Mouse (Mus musculus): Measurements from ENCODE around the gene Stx5a. TPM values are rescaled to one million over a fixed set of nuclear protein-coding genes. Genes with fewer than 3 reads are reported as not detected.

Gene Stx5a
- polyA plus RNA-seq, 1 experiment from 2014 or later: 53.5 TPM

DNA sequence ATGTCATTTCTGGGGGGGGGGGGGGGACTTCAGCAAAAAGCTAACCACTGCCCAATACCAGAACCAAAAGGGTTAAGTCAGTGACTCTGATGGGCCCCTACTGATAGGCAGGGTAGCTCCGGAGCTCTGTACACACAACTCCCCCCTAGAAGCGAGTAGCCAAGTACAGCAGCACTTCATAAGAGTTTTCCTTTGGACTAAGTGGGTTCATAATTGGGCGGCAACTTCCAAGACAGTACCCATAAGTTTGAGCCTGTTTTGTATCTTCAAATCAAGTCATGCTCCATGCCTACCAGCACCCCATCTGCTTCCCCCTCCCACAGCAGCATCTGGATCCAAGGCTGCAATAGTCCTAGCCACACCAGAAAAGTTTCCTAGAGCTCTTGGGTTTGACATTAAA, 14.4 kb downstream of the Stx5a start:
- WGBS (ENCODE audit: insufficient replicate concordance): 23% methylated on average over 3 of the region's 3 CpGs
- peaks cover 38% of the 10 kb centered on the region for H3K4me1 ChIP-seq (replicated peaks)
- ATAC-seq (ENCODE audit: insufficient read depth): no peak
- no peaks in the 10 kb centered on the region for H3K9me3 ChIP-seq (replicated peaks)
- H3K4me3 ChIP-seq (replicated peaks): peak overlapping the region; percentile 80
- no peak overlapping the region for H3K9ac ChIP-seq
- H3K4me2 ChIP-seq: peak overlapping the region; percentile 81
- no peaks in the 10 kb centered on the region for H3K27me3 ChIP-seq
- H3K27ac ChIP-seq (replicated peaks): peak overlapping the region; percentile 91; the same call in 1 of the 2 replicates
- H3K36me3 ChIP-seq (replicated peaks): peaks cover 54% of the 10 kb centered on the region

DNA sequence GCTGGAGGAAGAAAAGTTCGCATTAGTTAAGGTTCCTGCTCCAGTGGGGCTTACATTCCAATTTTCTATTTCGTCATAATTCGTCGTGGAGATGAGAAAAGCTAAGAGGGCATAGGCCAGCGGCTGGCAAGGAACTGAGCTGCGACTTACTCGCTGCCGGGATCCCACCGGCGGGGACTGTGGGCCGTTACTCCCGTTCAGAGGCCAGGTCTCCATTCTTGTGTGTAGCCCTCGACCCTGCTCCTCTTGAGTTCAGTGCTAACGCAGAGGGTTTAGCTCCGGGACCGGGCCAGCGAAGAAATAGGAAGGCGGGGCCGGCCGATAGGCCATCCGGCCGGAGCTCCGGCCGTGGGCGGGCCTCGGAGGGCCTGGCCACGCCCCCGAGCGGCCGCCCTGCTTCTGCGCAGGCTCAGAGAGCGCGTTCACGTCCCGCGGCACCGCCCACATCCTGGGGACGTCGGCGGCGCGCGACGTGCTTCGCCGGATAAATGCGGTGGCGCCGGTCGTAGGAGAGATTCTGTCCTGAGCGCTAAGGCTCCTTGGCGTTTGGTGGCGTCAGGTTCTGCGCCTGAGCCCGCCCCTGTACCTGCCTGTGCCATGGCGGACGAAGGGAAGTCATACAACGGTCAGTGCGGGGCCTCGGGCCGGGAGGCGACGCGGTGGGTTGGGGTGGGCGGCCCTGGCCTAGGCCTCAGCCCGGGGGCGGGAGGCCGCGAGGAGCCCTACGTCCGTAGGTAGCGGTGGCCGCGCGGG, 15.6 kb downstream of the Stx5a start, which contains the start of gene Nxf1:
Gene Nxf1, plus strand, starts transcription at position 439 of the 753 bp plus-strand sequence.
- peak within 1 kb of the TSS; percentile 81 for H3K4me2 ChIP-seq
- H3K4me3 ChIP-seq (replicated peaks): peak within 1 kb of the TSS; percentile 80
- peaks cover 38% of the 10 kb centered on the region for H3K4me1 ChIP-seq (replicated peaks)
- peaks cover 51% of the 10 kb centered on the region for H3K36me3 ChIP-seq (replicated peaks)
- under 1% methylated on average over 75 of the region's 75 CpGs for WGBS (ENCODE audit: insufficient replicate concordance)
- peak; percentile 92 for ATAC-seq (ENCODE audit: insufficient read depth)
- H3K27ac ChIP-seq (replicated peaks): peak within 1 kb of the TSS; percentile 91
- no peaks in the 10 kb centered on the region for H3K9me3 ChIP-seq (replicated peaks)
- H3K27me3 ChIP-seq: no peaks in the 10 kb centered on the region
- peak within 1 kb of the TSS; percentile 96 for H3K9ac ChIP-seq

DNA sequence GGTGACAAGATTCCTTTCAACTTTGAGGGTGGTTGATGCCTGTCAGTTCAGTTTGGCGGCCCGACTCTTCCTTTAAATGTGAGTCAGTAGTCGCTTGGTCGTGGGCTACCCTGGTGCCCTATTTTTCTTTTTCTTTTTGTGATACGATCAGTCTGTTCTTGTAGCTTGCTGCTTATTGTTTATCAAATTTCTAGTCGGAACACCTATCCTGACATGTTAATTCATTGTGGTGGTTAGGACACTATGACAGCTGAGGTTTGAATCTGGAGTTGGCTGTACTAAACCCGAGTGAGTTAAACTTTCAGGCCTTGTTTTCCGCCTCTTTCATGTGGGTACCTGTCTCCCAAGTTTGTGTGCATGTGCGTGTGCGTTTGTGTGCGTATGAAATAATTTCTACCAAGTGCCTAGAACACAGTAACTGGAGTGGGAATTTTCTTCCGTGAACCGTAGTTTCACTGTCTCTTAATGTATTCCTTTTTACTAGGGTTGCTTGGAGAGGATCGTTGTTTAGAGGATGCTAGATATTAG, 16.3 kb downstream of the Stx5a start:
- H3K4me1 ChIP-seq (replicated peaks): peaks cover 38% of the 10 kb centered on the region
- WGBS (ENCODE audit: insufficient replicate concordance): 2% methylated on average over 14 of the region's 14 CpGs
- H3K27me3 ChIP-seq: no peaks in the 10 kb centered on the region
- no peak for ATAC-seq (ENCODE audit: insufficient read depth)
- H3K27ac ChIP-seq (replicated peaks): peak overlapping the region; percentile 91
- H3K9ac ChIP-seq: peak overlapping the region; percentile 96
- peak overlapping the region; percentile 81 for H3K4me2 ChIP-seq
- H3K4me3 ChIP-seq (replicated peaks): peak overlapping the region; percentile 80
- peaks cover 51% of the 10 kb centered on the region for H3K36me3 ChIP-seq (replicated peaks)
- H3K9me3 ChIP-seq (replicated peaks): no peaks in the 10 kb centered on the region

DNA sequence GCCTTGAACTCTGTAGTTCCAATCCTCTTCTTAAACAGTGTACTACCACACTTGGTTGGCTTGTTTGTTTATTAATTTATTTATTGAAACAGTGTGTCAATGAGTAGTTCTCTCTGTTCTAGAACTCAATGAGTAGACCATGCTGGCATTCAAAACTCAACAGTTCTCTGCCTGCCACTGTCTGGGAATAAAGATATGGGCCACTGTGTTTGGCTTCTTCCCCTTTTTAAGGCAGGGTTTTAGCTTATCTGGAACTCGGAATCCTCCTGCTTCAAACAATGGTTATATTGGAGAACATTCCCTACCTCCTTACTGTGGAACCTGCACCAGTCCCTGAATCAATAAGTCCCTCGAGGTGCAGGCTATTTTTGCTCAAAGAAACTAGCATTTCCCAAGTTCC, 17.7 kb downstream of the Stx5a start:
- Histone ChIP-seq H3K27me3 (no peaks in the 10 kb centered on the region), H3K4me2 (peak overlapping the region; percentile 81), H3K27ac (replicated peaks) (0 out of 2 replicates have a peak overlapping the region, but pooled peaks have one; percentile 21), H3K9ac (peak overlapping the region; percentile 96; the same call in 1 of the 2 replicates), H3K4me1 (replicated peaks) (peaks cover 38% of the 10 kb centered on the region), H3K9me3 (replicated peaks) (no peaks in the 10 kb centered on the region), H3K36me3 (replicated peaks) (peaks cover 52% of the 10 kb centered on the region), H3K4me3 (replicated peaks) (peak overlapping the region; percentile 80)
- WGBS (ENCODE audit: insufficient replicate concordance): 22% methylated on average over 2 of the region's 2 CpGs
- ATAC-seq (ENCODE audit: insufficient read depth): no peak

DNA sequence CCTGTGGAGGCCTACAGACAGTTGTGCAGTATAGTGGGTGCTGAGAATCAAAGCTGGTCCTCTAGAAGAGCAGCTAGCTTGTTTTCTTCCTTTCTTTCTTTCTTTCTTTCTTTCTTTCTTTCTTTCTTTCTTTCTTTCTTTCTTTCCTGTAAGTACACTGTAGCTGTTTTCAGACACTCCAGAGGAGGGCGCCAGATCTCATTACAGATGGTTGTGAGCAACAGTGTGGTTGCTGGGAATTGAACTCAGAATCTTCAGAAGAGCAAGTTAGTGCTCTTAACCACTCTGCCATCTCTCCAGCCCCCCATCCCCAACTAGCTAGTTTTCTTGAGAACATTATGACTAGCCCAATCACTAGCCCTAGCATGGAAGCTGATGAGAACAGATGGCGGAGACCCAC, 19.5 kb downstream of the Stx5a start:
- H3K27me3 ChIP-seq: no peaks in the 10 kb centered on the region
- H3K27ac ChIP-seq (replicated peaks): no peak overlapping the region
- H3K4me3 ChIP-seq (replicated peaks): no peak overlapping the region
- ATAC-seq (ENCODE audit: insufficient read depth): no peak
- 84% methylated on average over 2 of the region's 2 CpGs for WGBS (ENCODE audit: insufficient replicate concordance)
- H3K4me2 ChIP-seq: no peak overlapping the region
- no peaks in the 10 kb centered on the region for H3K9me3 ChIP-seq (replicated peaks)
- no peak overlapping the region for H3K9ac ChIP-seq
- H3K36me3 ChIP-seq (replicated peaks): peaks cover 54% of the 10 kb centered on the region
- H3K4me1 ChIP-seq (replicated peaks): peaks cover 29% of the 10 kb centered on the region

DNA sequence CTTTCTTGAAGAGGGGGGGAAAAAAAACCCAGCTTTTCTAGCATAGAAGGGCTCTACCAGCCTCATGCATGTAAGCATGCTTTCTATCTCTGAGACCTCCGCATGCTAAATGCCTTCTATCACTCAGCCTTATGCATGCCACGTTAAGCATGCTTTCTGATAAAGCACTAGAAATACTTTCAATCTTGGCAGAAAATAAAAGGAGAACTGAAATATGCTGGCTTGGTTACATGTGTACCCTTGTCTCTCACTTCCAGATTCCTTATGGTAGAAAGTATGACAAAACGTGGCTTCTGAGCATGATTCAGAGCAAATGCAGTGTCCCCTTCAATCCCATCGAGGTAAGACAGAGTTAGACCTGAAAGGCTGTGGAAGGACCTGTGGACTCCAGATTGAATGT, 22.1 kb downstream of the Stx5a start:
- WGBS (ENCODE audit: insufficient replicate concordance): 74% methylated on average over 4 of the region's 4 CpGs
- Histone ChIP-seq H3K4me1 (replicated peaks) (peaks cover 17% of the 10 kb centered on the region), H3K4me3 (replicated peaks) (no peak overlapping the region), H3K27me3 (no peaks in the 10 kb centered on the region), H3K4me2 (no peak overlapping the region), H3K36me3 (replicated peaks) (peaks cover 79% of the 10 kb centered on the region), H3K9ac (no peak overlapping the region), H3K9me3 (replicated peaks) (no peaks in the 10 kb centered on the region), H3K27ac (replicated peaks) (no peak overlapping the region)
- ATAC-seq (ENCODE audit: insufficient read depth): no peak

DNA sequence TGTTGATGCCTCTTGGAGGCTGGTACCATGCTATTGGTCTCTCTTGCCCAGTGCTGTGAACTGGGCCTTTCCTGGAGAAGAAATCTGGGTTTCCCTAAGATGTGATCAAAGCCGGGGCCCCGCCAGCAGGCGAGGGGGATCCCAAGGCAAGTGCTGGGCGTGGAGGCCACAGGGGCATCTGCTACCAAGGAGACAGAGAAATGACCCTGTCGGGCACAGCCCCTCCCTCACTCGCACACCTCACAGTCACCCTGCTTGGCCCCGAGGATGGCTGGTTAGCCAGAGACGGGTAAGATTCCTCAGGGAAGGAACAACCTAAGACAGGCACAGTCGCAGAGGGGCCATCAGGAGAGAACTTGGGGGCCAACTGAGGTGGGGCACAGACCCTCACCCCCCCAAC, 24.3 kb downstream of the Stx5a start:
- Histone ChIP-seq H3K4me3 (replicated peaks) (no peak overlapping the region), H3K4me1 (replicated peaks) (peaks cover 6% of the 10 kb centered on the region), H3K9me3 (replicated peaks) (no peaks in the 10 kb centered on the region), H3K4me2 (no peak overlapping the region), H3K27me3 (no peaks in the 10 kb centered on the region), H3K36me3 (replicated peaks) (peaks cover 96% of the 10 kb centered on the region), H3K9ac (no peak overlapping the region), H3K27ac (replicated peaks) (no peak overlapping the region)
- ATAC-seq (ENCODE audit: insufficient read depth): no peak
- WGBS (ENCODE audit: insufficient replicate concordance): 87% methylated on average over 9 of the region's 9 CpGs

DNA sequence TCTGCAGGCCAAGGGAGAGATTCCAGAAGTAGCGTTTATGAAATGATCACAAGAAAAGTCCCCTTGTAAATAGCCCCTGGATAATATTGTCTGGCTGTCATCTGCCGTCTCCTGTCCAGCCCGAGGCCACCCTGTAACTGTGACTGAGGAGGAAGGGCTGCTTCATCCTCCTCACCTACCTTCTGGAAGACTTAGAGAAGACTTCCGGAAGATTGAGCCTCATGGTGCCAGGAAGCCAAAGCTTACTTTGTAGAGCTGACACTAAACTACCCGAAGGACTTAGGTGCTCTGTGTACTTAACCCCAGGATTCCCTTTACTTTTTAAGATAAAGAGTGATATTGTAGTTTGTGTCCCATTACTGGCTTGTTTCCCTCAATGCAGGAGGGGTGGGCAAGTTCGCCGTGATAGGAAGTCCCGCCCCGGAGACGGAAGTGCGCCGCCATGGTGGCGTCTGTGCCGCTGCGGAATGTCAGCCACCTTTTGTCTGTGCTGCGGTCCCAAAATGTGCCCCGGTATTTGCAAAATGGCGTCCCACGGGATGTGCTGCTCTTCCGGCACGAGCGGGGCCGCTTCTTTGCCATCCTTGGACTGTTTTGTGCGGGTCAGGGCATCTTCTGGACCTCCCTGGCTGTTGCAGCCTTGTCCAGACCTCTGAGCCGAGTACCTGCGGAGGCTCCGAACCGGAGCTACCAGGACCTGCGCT, 29.5 kb downstream of the Stx5a start, which contains the start of gene Tmem223:
Gene Tmem223, plus strand, starts transcription at position 430 of the 704 bp plus-strand sequence.
- H3K36me3 ChIP-seq (replicated peaks): peaks cover 69% of the 10 kb centered on the region
- WGBS (ENCODE audit: insufficient replicate concordance): 13% methylated on average over 29 of the region's 29 CpGs
- H3K9ac ChIP-seq: peak within 1 kb of the TSS; percentile 81
- no peak for ATAC-seq (ENCODE audit: insufficient read depth)
- H3K4me1 ChIP-seq (replicated peaks): peaks cover 41% of the 10 kb centered on the region
- H3K27ac ChIP-seq (replicated peaks): peak within 1 kb of the TSS; percentile 85
- H3K9me3 ChIP-seq (replicated peaks): no peaks in the 10 kb centered on the region
- H3K27me3 ChIP-seq: no peaks in the 10 kb centered on the region
- peak within 1 kb of the TSS; percentile 92 for H3K4me2 ChIP-seq
- peak within 1 kb of the TSS; percentile 80 for H3K4me3 ChIP-seq (replicated peaks)

DNA sequence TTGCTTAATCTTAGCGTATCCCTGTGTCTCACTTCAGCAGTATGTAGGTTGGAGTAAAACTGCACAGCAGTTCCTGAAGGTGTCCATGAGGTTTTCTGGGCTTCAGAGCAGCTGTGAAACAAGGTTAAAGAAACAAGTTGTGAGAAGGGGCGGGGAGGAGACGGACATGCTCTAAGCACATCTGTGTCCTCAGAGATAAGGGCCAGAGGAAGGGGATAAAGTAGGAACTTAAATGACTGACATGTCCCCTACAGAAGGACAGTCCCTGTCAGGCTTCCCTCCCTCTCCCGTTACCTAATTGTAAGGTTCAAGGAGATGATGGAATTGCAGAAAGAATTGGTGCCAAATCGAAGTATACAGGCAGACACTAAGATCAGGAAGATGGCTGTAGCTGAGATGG, 31.8 kb downstream of the Stx5a start:
- Histone ChIP-seq H3K4me1 (replicated peaks) (peaks cover 51% of the 10 kb centered on the region), H3K4me3 (replicated peaks) (peak overlapping the region; percentile 88), H3K27ac (replicated peaks) (peak overlapping the region; percentile 99), H3K36me3 (replicated peaks) (peaks cover 48% of the 10 kb centered on the region), H3K9ac (peak overlapping the region; percentile 97), H3K27me3 (no peaks in the 10 kb centered on the region), H3K9me3 (replicated peaks) (no peaks in the 10 kb centered on the region), H3K4me2 (peak overlapping the region; percentile 92)
- ATAC-seq (ENCODE audit: insufficient read depth): peak; percentile 52
- WGBS (ENCODE audit: insufficient replicate concordance): 22% methylated on average over 5 of the region's 5 CpGs

DNA sequence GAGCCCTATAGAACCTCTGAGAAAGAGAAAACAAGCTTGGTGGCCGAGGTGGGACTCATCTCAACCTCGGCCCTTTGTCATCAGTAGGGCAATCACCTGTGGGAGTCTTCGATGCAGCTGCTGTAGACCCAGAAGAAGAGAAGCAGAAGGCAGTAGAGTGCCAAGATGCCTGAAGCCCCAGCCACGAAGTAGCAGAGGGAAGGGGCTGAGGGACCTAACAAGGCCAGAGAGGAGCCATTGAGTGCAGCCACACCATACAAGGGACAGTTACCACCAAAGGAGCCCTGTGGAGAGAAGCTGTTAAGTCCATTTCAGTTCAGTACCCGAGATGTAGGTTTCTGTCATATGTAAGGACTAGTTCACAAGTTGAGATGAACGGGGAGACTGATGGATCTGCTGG, 32.2 kb downstream of the Stx5a start:
- Histone ChIP-seq H3K9ac (peak overlapping the region; percentile 97), H3K4me2 (peak overlapping the region; percentile 92), H3K36me3 (replicated peaks) (peaks cover 48% of the 10 kb centered on the region), H3K4me3 (replicated peaks) (peak overlapping the region; percentile 88), H3K4me1 (replicated peaks) (peaks cover 51% of the 10 kb centered on the region), H3K27me3 (no peaks in the 10 kb centered on the region), H3K27ac (replicated peaks) (peak overlapping the region; percentile 99), H3K9me3 (replicated peaks) (no peaks in the 10 kb centered on the region)
- 24% methylated on average over 6 of the region's 6 CpGs for WGBS (ENCODE audit: insufficient replicate concordance)
- no peak for ATAC-seq (ENCODE audit: insufficient read depth)

Data from liver, embryonic 15.5 days (tissue).